Comparison of ENCODE assay signal across 15 mouse cellular contexts in the genomic region with DNA sequence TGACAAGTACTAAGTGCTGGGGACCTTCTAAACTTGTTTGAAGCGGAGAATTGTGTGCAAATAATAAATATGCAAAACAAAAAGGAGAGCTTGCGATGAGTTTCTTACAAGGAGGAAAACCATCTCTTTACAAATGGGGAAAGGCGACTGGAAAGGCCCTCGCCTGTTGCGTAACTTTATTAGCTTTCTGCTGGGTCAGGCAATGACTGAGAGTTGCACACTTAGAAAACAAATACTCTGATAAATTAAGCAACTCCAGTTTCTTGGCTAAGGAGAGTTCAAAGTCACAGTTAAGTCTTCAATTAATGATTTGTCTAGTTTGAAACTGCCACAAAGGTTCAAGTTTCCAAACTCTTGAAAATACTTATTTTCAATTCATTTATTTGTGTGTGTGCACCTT. TPM values are rescaled to one million over a fixed set of nuclear protein-coding genes. Genes with fewer than 3 reads are reported as not detected.
DNase-seq lines count a peak whose midpoint lies in the region; ATAC-seq and TF ChIP-seq lines count a peak whose summit lies in the region.
"Had no signal": no experiment of that assay in that cellular context is flagged by ENCODE, and none has a peak within 500 bp of the region (broad histone marks: within the 10 kb centered on the region; RNA-seq: fewer than 3 reads in every experiment).

No protein-coding gene starts in this region.

- H3K36me3 ChIP-seq in kidney, embryonic 15.5 days = peaks cover 13% of the 10 kb centered on the region; the same call in 1 of the 2 replicates
- peaks cover 2% of the 10 kb centered on the region; the same call in 1 of the 2 replicates for H3K36me3 ChIP-seq in intestine, postnatal 0 days (ENCODE audit: control insufficient read depth, insufficient read depth)
- H3K36me3 ChIP-seq: midbrain, embryonic 15.5 days had no signal

- WGBS in kidney, embryonic 15.5 days = 91% methylated on average over 5 of the region's 5 CpGs
- 31% methylated on average over 5 of the region's 5 CpGs for WGBS in intestine, postnatal 0 days

- H3K4me3 ChIP-seq in kidney, embryonic 15.5 days (replicated peaks) = no peak overlapping the region
- H3K4me3 ChIP-seq in intestine, postnatal 0 days (ENCODE audit: low read depth, low read length) = no peak overlapping the region
- H3K4me3 ChIP-seq: forebrain, embryonic 13.5 days; midbrain, embryonic 15.5 days; neural tube, embryonic 13.5 days had no signal

- H3K4me1 ChIP-seq in kidney, embryonic 15.5 days = 0 out of 2 replicates have a peak, but pooled peaks cover 2% of the 10 kb centered on the region
- H3K4me1 ChIP-seq in intestine, postnatal 0 days (replicated peaks; ENCODE audit: control insufficient read depth, insufficient read depth, low read length) = peaks cover 13% of the 10 kb centered on the region; the same call in 1 of the 2 replicates
- H3K4me1 ChIP-seq: forebrain, embryonic 13.5 days; midbrain, embryonic 15.5 days; neural tube, embryonic 13.5 days had no signal

- ATAC-seq in kidney, embryonic 15.5 days (replicated peaks; ENCODE audit: low FRiP score) = no peak
- peak; percentile 69 for ATAC-seq in intestine, postnatal 0 days
- peak; percentile 56 for ATAC-seq in megakaryocyte progenitor cell, adult 5-6 weeks (replicated peaks; ENCODE audit: poor library complexity)
- ATAC-seq: forebrain, embryonic 13.5 days; hindbrain, embryonic 16.5 days; midbrain, embryonic 15.5 days had no signal

- H3K4me2 ChIP-seq in kidney, embryonic 15.5 days = no peak overlapping the region
- peak overlapping the region; percentile 9; the same call in 1 of the 2 replicates for H3K4me2 ChIP-seq in intestine, postnatal 0 days (replicated peaks; ENCODE audit: low read depth)
- H3K4me2 ChIP-seq: forebrain, embryonic 13.5 days; midbrain, embryonic 15.5 days; neural tube, embryonic 13.5 days had no signal

- no peaks in the 10 kb centered on the region for H3K9me3 ChIP-seq in kidney, embryonic 15.5 days (replicated peaks)
- no peaks in the 10 kb centered on the region for H3K9me3 ChIP-seq in intestine, postnatal 0 days (ENCODE audit: control insufficient read depth)
- H3K9me3 ChIP-seq: forebrain, embryonic 13.5 days; midbrain, embryonic 15.5 days; neural tube, embryonic 13.5 days had no signal

- no peak for TF ChIP-seq CTCF in intestine, postnatal 0 days (IDR thresholded peaks at IDR 0.05; ENCODE audit: low read depth)

- DNase-seq in adrenal gland, postnatal 10 days = peak; percentile 31
- no peak for DNase-seq in adrenal gland, postnatal 4 days (ENCODE audit: low spot score in 2 of 2)
- peak; percentile 28 for DNase-seq in kidney, postnatal 14 days
- no peak for DNase-seq in spleen, adult 18-20 months
- no peak for DNase-seq in frontal cortex, postnatal 10 days (ENCODE audit: low spot score in 2 of 2)
- DNase-seq: cerebellum, adult 9-10 months; retina, postnatal 1 day; thymus, adult 18-20 months had no signal

- H3K27me3 ChIP-seq in kidney, embryonic 15.5 days = no peaks in the 10 kb centered on the region
- H3K27me3 ChIP-seq in intestine, postnatal 0 days (replicated peaks; ENCODE audit: control insufficient read depth, insufficient read depth, low read length) = no peaks in the 10 kb centered on the region
- H3K27me3 ChIP-seq: forebrain, embryonic 13.5 days; midbrain, embryonic 15.5 days; neural tube, embryonic 13.5 days had no signal

- H3K27ac ChIP-seq in kidney, embryonic 15.5 days = no peak overlapping the region
- H3K27ac ChIP-seq in intestine, postnatal 0 days (ENCODE audit: low read depth, low read length) = no peak overlapping the region; the same call in none of the 2 replicates
- H3K27ac ChIP-seq: forebrain, embryonic 13.5 days; midbrain, embryonic 15.5 days; neural tube, embryonic 13.5 days had no signal

- no peak overlapping the region for H3K9ac ChIP-seq in kidney, embryonic 15.5 days
- H3K9ac ChIP-seq in intestine, postnatal 0 days (ENCODE audit: low read depth, low read length) = no peak overlapping the region
- H3K9ac ChIP-seq: forebrain, embryonic 13.5 days; midbrain, embryonic 15.5 days; neural tube, embryonic 13.5 days had no signal

RNA-seq across cellular contexts. Expression of a gene that starts 15.3 kb away (rescaled TPM):
- total RNA-seq in adrenal gland, postnatal 10 days (2021) = 1 to 10 TPM; 7.2 to 7.5 TPM
- total RNA-seq in adrenal gland, postnatal 4 days (2021) = 1 to 10 TPM; 3.3 to 4.5 TPM
- polyA plus RNA-seq in kidney, embryonic 15.5 days (2015; fragmentation: Nextera tagmentation; extraction: Ambion mirVana) = 6.9 and 8.1 TPM in 2 replicates
- polyA plus RNA-seq in intestine, postnatal 0 days (2015; fragmentation: Nextera tagmentation; extraction: Ambion mirVana) = 11.8 and 12.5 TPM in 2 replicates
- total RNA-seq in megakaryocyte progenitor cell, adult 5-6 weeks (2015) = 1.7 and 5.9 TPM in 2 replicates
- total RNA-seq in megakaryocyte progenitor cell, adult 5-6 weeks (2017) = 3.1 and 3.9 TPM in 2 replicates

RNA-seq across cellular contexts. Expression of a gene that starts 15.8 kb away (rescaled TPM):
- 10 to 100 TPM; 26.7 to 48.0 TPM for total RNA-seq in adrenal gland, postnatal 10 days (2021)
- 10 to 100 TPM; 18.3 to 24.4 TPM for total RNA-seq in adrenal gland, postnatal 4 days (2021)
- 9.9 and 10.5 TPM in 2 replicates for polyA plus RNA-seq in kidney, embryonic 15.5 days (2015; fragmentation: Nextera tagmentation; extraction: Ambion mirVana)
- polyA plus RNA-seq in intestine, postnatal 0 days (2015; fragmentation: Nextera tagmentation; extraction: Ambion mirVana) = 11.9 and 15.8 TPM in 2 replicates
- 2.2 and 3.0 TPM in 2 replicates for total RNA-seq in megakaryocyte progenitor cell, adult 5-6 weeks (2015)
- total RNA-seq in megakaryocyte progenitor cell, adult 5-6 weeks (2017) = 2.3 and 5.4 TPM in 2 replicates

Comparison
In these comparisons a context has a peak if more than half of its experiments do, and no peak if none do; other contexts are left out.
1. DNase-seq: peak in adrenal gland, postnatal 10 days (single experiment) and kidney, postnatal 14 days (single experiment); none in adrenal gland, postnatal 4 days (0 of 2), spleen, adult 18-20 months (0 of 2) and frontal cortex, postnatal 10 days (0 of 2).